Mouse (Mus musculus) kidney, embryonic 16.5 days (tissue): Measurements from ENCODE around the gene Olfr316. TPM values are rescaled to one million over a fixed set of nuclear protein-coding genes. Genes with fewer than 3 reads are reported as not detected.
"Not testable (repeated sequence)": the region's sequence is repeated elsewhere in the genome, so short reads cannot be mapped to it uniquely, and the experiment has no call there.

ENCODE experiments used
- ATAC-seq: fragments of 200-750 bp; cut with Nextera tagmentation; 2 replicates; pipeline ENCODE4 v1.8.0; 2017; ENCODE audit warnings: moderate TSS enrichment; ENCODE audit not compliant: low FRiP score, low TSS enrichment
- H3K27ac ChIP-seq: fragments of 300-500 bp; sonication (generic); 2 replicates; pipeline ENCODE4 v1.5.1; 2014; ENCODE audit warnings: low read length
- H3K27me3 ChIP-seq: fragments of 300-500 bp; sonication (generic); 2 replicates; pipeline ENCODE4 v1.6.1; 2014; ENCODE audit warnings: low read length, control low read depth, mixed read lengths; ENCODE audit not compliant: insufficient read depth
- H3K36me3 ChIP-seq: fragments of 300-500 bp; sonication (generic); 2 replicates; pipeline ENCODE4 v1.6.1; 2014; ENCODE audit warnings: low read length, control low read depth, mixed read lengths; ENCODE audit not compliant: insufficient read depth
- H3K4me1 ChIP-seq: fragments of 300-500 bp; sonication (generic); 2 replicates; pipeline ENCODE4 v1.6.1; 2014; ENCODE audit warnings: low read length, control low read depth, mixed read lengths; ENCODE audit not compliant: insufficient read depth
- H3K4me2 ChIP-seq: fragments of 300-500 bp; sonication (generic); replicated peaks from 2 replicates; pipeline ENCODE4 v1.6.1; 2014; ENCODE audit warnings: low read depth, low read length
- H3K4me3 ChIP-seq: fragments of 300-500 bp; sonication (generic); 2 replicates; pipeline ENCODE4 v1.5.1; 2014; ENCODE audit warnings: mild to moderate bottlenecking, low read length
- H3K9ac ChIP-seq: fragments of 300-500 bp; sonication (generic); replicated peaks from 2 replicates; pipeline ENCODE4 v1.6.1; 2014; ENCODE audit warnings: low read length
- H3K9me3 ChIP-seq: fragments of 300-500 bp; sonication (generic); 2 replicates; pipeline ENCODE4 v1.6.1; 2016; ENCODE audit warnings: low read length, control low read depth
- WGBS: fragments of 180-500 bp; shearing (Covaris S2); extraction: QIAGEN DNeasy Blood & Tissue Kit; methylation state at CpG from one replicate; pipeline ENCODE4 v1.1.7; 2014; 5-methylcytosine and 5-hydroxymethylcytosine counted together
- polyA plus RNA-seq: library from polyadenylated mRNA; unstranded; fragments of >200 nt; fragmentation: Nextera tagmentation; extraction: Ambion mirVana; gene quantifications from 2 replicates; pipeline ENCODE4 v1.2.1, GENCODE M21; 2015

The Olfr316 gene
- not detected in 2 replicates for polyA plus RNA-seq

GRCm38 (mm10) chr11:58752434-58752833 lies at the start of gene Olfr316:
Gene Olfr316, plus strand, starts transcription at chr11:58752734.
- no peak within 1 kb of the TSS for H3K9ac ChIP-seq
- H3K4me2 ChIP-seq, result no peak within 1 kb of the TSS
- H3K27ac ChIP-seq, result no peak within 1 kb of the TSS
- H3K27me3 ChIP-seq, result no peaks in the 10 kb centered on the region
- no peaks in the 10 kb centered on the region for H3K4me1 ChIP-seq
- no peak for ATAC-seq
- H3K4me3 ChIP-seq, result no peak within 1 kb of the TSS
- no peaks in the 10 kb centered on the region for H3K9me3 ChIP-seq
- 64% methylated on average over 2 of the region's 2 CpGs for WGBS
- no peaks in the 10 kb centered on the region for H3K36me3 ChIP-seq

GRCm38 (mm10) chr11:58709086-58709485 lies 43.4 kb upstream of the Olfr316 start:
- Histone ChIP-seq H3K27ac (no peak overlapping the region), H3K27me3 (no peaks in the 10 kb centered on the region), H3K36me3 (no peaks in the 10 kb centered on the region), H3K4me3 (no peak overlapping the region), H3K9me3 (no peaks in the 10 kb centered on the region), H3K4me1 (no peaks in the 10 kb centered on the region), H3K4me2 (no peak overlapping the region), H3K9ac (no peak overlapping the region)
- ATAC-seq, result no peak
- 85% methylated on average over 11 of the region's 11 CpGs for WGBS

- not testable (repeated sequence) for H3K4me1 ChIP-seq, H3K9ac ChIP-seq, ATAC-seq, H3K36me3 ChIP-seq, H3K4me3 ChIP-seq, H3K4me2 ChIP-seq, H3K9me3 ChIP-seq, H3K27me3 ChIP-seq, H3K27ac ChIP-seq
- 92% methylated on average over 6 of the region's 7 CpGs for WGBS
These were observed 34.8 kb upstream of the Olfr316 start for GRCm38 (mm10) chr11:58717723-58718122.

GRCm38 (mm10) chr11:58719701-58720100 lies 32.8 kb upstream of the Olfr316 start:
- H3K9ac ChIP-seq, result no peak overlapping the region
- H3K4me3 ChIP-seq, result no peak overlapping the region
- no peaks in the 10 kb centered on the region for H3K4me1 ChIP-seq
- H3K4me2 ChIP-seq, result no peak overlapping the region
- WGBS, result 85% methylated on average over 4 of the region's 4 CpGs
- H3K27me3 ChIP-seq, result no peaks in the 10 kb centered on the region
- no peak overlapping the region for H3K27ac ChIP-seq
- no peaks in the 10 kb centered on the region for H3K9me3 ChIP-seq
- H3K36me3 ChIP-seq, result no peaks in the 10 kb centered on the region
- no peak for ATAC-seq

GRCm38 (mm10) chr11:58723914-58724313 lies 28.6 kb upstream of the Olfr316 start, which contains the start of gene Olfr318:
Gene Olfr318, minus strand, starts transcription at chr11:58724014.
- H3K4me3 ChIP-seq, result no peak within 1 kb of the TSS
- H3K9me3 ChIP-seq, result no peaks in the 10 kb centered on the region
- H3K27me3 ChIP-seq, result no peaks in the 10 kb centered on the region
- H3K4me1 ChIP-seq, result no peaks in the 10 kb centered on the region
- no peak within 1 kb of the TSS for H3K27ac ChIP-seq
- H3K36me3 ChIP-seq, result no peaks in the 10 kb centered on the region
- no peak within 1 kb of the TSS for H3K4me2 ChIP-seq
- H3K9ac ChIP-seq, result no peak within 1 kb of the TSS
- ATAC-seq, result no peak

GRCm38 (mm10) chr11:58727896-58728650 lies 24.5 kb upstream of the Olfr316 start:
- not testable (repeated sequence) for H3K9me3 ChIP-seq, ATAC-seq, H3K27ac ChIP-seq, H3K27me3 ChIP-seq, H3K4me2 ChIP-seq, H3K36me3 ChIP-seq, H3K4me1 ChIP-seq, H3K9ac ChIP-seq, H3K4me3 ChIP-seq
- WGBS, result 76% methylated on average over 6 of the region's 6 CpGs

GRCm38 (mm10) chr11:58733372-58733771 lies 19.2 kb upstream of the Olfr316 start:
- H3K9me3 ChIP-seq, result no peaks in the 10 kb centered on the region
- H3K4me3 ChIP-seq, result no peak overlapping the region
- no peak overlapping the region for H3K4me2 ChIP-seq
- H3K27me3 ChIP-seq, result no peaks in the 10 kb centered on the region
- no peaks in the 10 kb centered on the region for H3K36me3 ChIP-seq
- WGBS, result 63% methylated on average over 3 of the region's 3 CpGs
- no peak overlapping the region for H3K27ac ChIP-seq
- no peak overlapping the region for H3K9ac ChIP-seq
- no peaks in the 10 kb centered on the region for H3K4me1 ChIP-seq
- ATAC-seq, result no peak

GRCm38 (mm10) chr11:58738792-58739262 lies 13.7 kb upstream of the Olfr316 start, which contains the start of gene Olfr317:
Gene Olfr317, minus strand, starts transcription at chr11:58739212.
- Histone ChIP-seq H3K4me2 (no peak within 1 kb of the TSS), H3K9me3 (no peaks in the 10 kb centered on the region), H3K27me3 (no peaks in the 10 kb centered on the region), H3K27ac (no peak within 1 kb of the TSS), H3K4me1 (no peaks in the 10 kb centered on the region), H3K9ac (no peak within 1 kb of the TSS), H3K4me3 (no peak within 1 kb of the TSS), H3K36me3 (no peaks in the 10 kb centered on the region)
- no peak for ATAC-seq
- WGBS, result 83% methylated on average over 4 of the region's 4 CpGs

GRCm38 (mm10) chr11:58751096-58751495 lies 1.4 kb upstream of the Olfr316 start:
- not testable (repeated sequence) for H3K27ac ChIP-seq, ATAC-seq, H3K9ac ChIP-seq, H3K36me3 ChIP-seq, H3K27me3 ChIP-seq, H3K9me3 ChIP-seq, H3K4me2 ChIP-seq, H3K4me1 ChIP-seq, H3K4me3 ChIP-seq
- WGBS, result 90% methylated on average over 18 of the region's 18 CpGs

GRCm38 (mm10) chr11:58772888-58773287 lies 20.4 kb downstream of the Olfr316 start, which contains the start of gene Olfr315:
Gene Olfr315, plus strand, starts transcription at chr11:58773188.
- ATAC-seq, result no peak
- Histone ChIP-seq H3K36me3 (no peaks in the 10 kb centered on the region), H3K27me3 (no peaks in the 10 kb centered on the region), H3K4me3 (no peak within 1 kb of the TSS), H3K27ac (no peak within 1 kb of the TSS), H3K4me2 (no peak within 1 kb of the TSS), H3K4me1 (no peaks in the 10 kb centered on the region), H3K9ac (no peak within 1 kb of the TSS), H3K9me3 (no peaks in the 10 kb centered on the region)
